8 mouse cellular contexts compared by ENCODE assay signal in genomic region chr15:32243096-32243785, GRCm38 (mm10).
DNase-seq lines count a peak whose midpoint lies in the region.

No protein-coding gene starts in this region.

- peak; percentile 25 for DNase-seq in right cerebral cortex, postnatal 14 days
- no peak for DNase-seq in right cerebral cortex, adult 18-20 months
- peak; percentile 95 for DNase-seq in heart, adult 11 months
- DNase-seq in kidney, adult 11 months = peak; percentile 71
- peak; percentile 49 to 54 for DNase-seq in lung, adult 18-20 months
- DNase-seq in testis, postnatal 14 days (ENCODE audit: low spot score) = peak; percentile 17
- DNase-seq in left cerebral cortex, adult 11 months (ENCODE audit: low spot score) = no peak
- no peak for DNase-seq in cerebellum, postnatal 36 days

Comparison
In these comparisons a context has a peak if more than half of its experiments do, and no peak if none do; other contexts are left out.
1. DNase-seq: peak in right cerebral cortex, postnatal 14 days (single experiment), heart, adult 11 months (single experiment), kidney, adult 11 months (single experiment), lung, adult 18-20 months (2 of 2) and testis, postnatal 14 days (single experiment); none in right cerebral cortex, adult 18-20 months (single experiment), left cerebral cortex, adult 11 months (single experiment) and cerebellum, postnatal 36 days (0 of 2).